Mouse (Mus musculus): ENCODE measurements around the gene Hectd2. TPM values are rescaled to one million over a fixed set of nuclear protein-coding genes. Genes with fewer than 3 reads are reported as not detected.

Hectd2 gene
- polyA plus RNA-seq, 1 experiment = 0.09 TPM

DNA sequence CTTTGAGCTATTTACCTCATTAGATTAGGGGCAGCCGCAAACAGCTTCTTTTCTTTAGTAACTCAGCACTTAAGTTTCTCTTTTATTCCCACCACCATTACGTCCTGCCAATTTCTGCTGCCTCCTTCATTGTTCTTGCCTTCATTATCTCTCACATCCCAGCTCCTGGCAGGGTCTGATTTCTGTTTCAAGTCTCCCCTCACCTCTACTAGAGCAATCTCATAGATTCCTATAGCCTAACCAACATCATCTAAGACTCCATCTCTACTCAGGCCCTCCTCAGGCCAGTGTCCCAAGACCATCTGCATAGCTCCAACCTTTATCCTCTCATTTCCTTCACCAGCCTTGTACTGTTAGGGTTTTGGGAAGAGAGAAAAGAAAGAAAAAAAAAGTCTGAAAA lies 19.3 kb upstream of the Hectd2 start:
- Histone ChIP-seq H3K4me3 (ENCODE audit: insufficient read depth, poor library complexity, severe bottlenecking) (no peak overlapping the region), H3K36me3 (ENCODE audit: control insufficient read depth, insufficient read depth) (no peaks in the 10 kb centered on the region), H3K79me3 (ENCODE audit: low read depth) (no peaks in the 10 kb centered on the region), H3K79me2 (ENCODE audit: control insufficient read depth, insufficient read depth) (no peaks in the 10 kb centered on the region), H3K27me3 (ENCODE audit: control insufficient read depth, insufficient read depth, insufficient read length) (no peaks in the 10 kb centered on the region), H3ac (ENCODE audit: control insufficient read depth, insufficient read length, low read depth) (no peak overlapping the region)
- TF ChIP-seq USF1 (IDR thresholded peaks at IDR 0.05; ENCODE audit: low read depth) (no peak), MYOD1 (IDR thresholded peaks at IDR 0.05; ENCODE audit: control insufficient read depth, insufficient read length, low read depth) (no peak), FOSL1 (IDR thresholded peaks at IDR 0.05; ENCODE audit: insufficient read depth, low read length, poor library complexity, severe bottlenecking) (no peak), CTCF (IDR thresholded peaks at IDR 0.05; ENCODE audit: control insufficient read depth, insufficient read depth, insufficient read length) (no peak), MAX (IDR thresholded peaks at IDR 0.05) (no peak), MYOG (IDR thresholded peaks at IDR 0.05; ENCODE audit: control insufficient read depth, extremely low read depth, insufficient read length) (no peak), CEBPB (IDR thresholded peaks at IDR 0.05; ENCODE audit: low read depth) (no peak)

DNA sequence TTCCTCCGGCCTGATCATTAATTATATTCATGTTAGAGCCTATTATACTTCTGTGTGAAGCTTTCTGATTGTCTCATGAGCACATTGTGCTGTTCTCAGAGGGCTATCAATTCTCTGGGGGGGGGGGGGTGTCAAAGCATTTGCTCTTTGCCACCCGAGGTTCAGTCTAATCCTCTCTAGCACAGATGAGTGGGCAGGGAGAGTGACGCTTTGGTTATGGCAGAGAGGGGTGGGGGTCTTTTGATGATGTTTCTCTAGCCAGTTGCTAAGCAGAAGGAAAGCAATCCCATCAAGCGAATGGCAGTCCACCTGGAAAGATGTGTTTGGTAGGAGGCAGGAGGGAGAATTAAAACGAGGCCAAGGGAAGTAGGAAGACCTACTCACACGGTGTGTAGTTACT lies 18.6 kb upstream of the Hectd2 start:
- Histone ChIP-seq H3ac (ENCODE audit: control insufficient read depth, insufficient read length, low read depth) (no peak overlapping the region), H3K79me2 (ENCODE audit: control insufficient read depth, insufficient read depth) (no peaks in the 10 kb centered on the region), H3K79me3 (ENCODE audit: low read depth) (no peaks in the 10 kb centered on the region), H3K27me3 (ENCODE audit: control insufficient read depth, insufficient read depth, insufficient read length) (no peaks in the 10 kb centered on the region), H3K36me3 (ENCODE audit: control insufficient read depth, insufficient read depth) (no peaks in the 10 kb centered on the region), H3K4me3 (ENCODE audit: insufficient read depth, poor library complexity, severe bottlenecking) (no peak overlapping the region)
- TF ChIP-seq USF1 (IDR thresholded peaks at IDR 0.05; ENCODE audit: low read depth) (no peak), CEBPB (IDR thresholded peaks at IDR 0.05; ENCODE audit: low read depth) (no peak), MYOD1 (IDR thresholded peaks at IDR 0.05; ENCODE audit: control insufficient read depth, insufficient read length, low read depth) (no peak), CTCF (IDR thresholded peaks at IDR 0.05; ENCODE audit: control insufficient read depth, insufficient read depth, insufficient read length) (no peak), FOSL1 (IDR thresholded peaks at IDR 0.05; ENCODE audit: insufficient read depth, low read length, poor library complexity, severe bottlenecking) (no peak), MYOG (IDR thresholded peaks at IDR 0.05; ENCODE audit: control insufficient read depth, extremely low read depth, insufficient read length) (no peak), MAX (IDR thresholded peaks at IDR 0.05) (no peak)

DNA sequence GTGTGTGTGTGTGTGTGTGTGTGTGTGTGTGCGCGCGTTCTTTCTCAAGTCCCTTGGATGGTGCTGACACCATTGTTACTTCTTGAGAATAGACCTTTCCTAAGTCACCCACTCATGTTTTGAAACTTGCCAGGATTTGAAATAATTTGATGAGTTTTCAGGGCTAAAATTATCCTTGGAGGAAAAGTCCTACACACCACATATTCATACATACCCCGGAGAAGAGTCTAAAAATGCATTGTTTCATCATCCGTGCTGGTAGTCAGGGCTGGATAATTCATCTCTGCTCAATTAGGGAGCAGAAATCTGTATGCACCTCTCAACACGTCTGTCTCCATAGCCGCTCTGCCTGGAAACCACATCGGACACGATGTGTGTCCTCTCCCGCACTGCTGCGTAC lies 17.5 kb upstream of the Hectd2 start:
- H3K79me2 ChIP-seq (ENCODE audit: control insufficient read depth, insufficient read depth) = no peaks in the 10 kb centered on the region
- no peak overlapping the region for H3ac ChIP-seq (ENCODE audit: control insufficient read depth, insufficient read length, low read depth)
- TF ChIP-seq FOSL1 (IDR thresholded peaks at IDR 0.05; ENCODE audit: insufficient read depth, low read length, poor library complexity, severe bottlenecking) (no peak), CTCF (IDR thresholded peaks at IDR 0.05; ENCODE audit: control insufficient read depth, insufficient read depth, insufficient read length) (no peak), MAX (IDR thresholded peaks at IDR 0.05) (no peak), USF1 (IDR thresholded peaks at IDR 0.05; ENCODE audit: low read depth) (no peak), MYOD1 (IDR thresholded peaks at IDR 0.05; ENCODE audit: control insufficient read depth, insufficient read length, low read depth) (no peak), CEBPB (IDR thresholded peaks at IDR 0.05; ENCODE audit: low read depth) (no peak), MYOG (IDR thresholded peaks at IDR 0.05; ENCODE audit: control insufficient read depth, extremely low read depth, insufficient read length) (no peak)
- no peaks in the 10 kb centered on the region for H3K27me3 ChIP-seq (ENCODE audit: control insufficient read depth, insufficient read depth, insufficient read length)
- H3K36me3 ChIP-seq (ENCODE audit: control insufficient read depth, insufficient read depth) = no peaks in the 10 kb centered on the region
- no peak overlapping the region for H3K4me3 ChIP-seq (ENCODE audit: insufficient read depth, poor library complexity, severe bottlenecking)
- H3K79me3 ChIP-seq (ENCODE audit: low read depth) = no peaks in the 10 kb centered on the region

DNA sequence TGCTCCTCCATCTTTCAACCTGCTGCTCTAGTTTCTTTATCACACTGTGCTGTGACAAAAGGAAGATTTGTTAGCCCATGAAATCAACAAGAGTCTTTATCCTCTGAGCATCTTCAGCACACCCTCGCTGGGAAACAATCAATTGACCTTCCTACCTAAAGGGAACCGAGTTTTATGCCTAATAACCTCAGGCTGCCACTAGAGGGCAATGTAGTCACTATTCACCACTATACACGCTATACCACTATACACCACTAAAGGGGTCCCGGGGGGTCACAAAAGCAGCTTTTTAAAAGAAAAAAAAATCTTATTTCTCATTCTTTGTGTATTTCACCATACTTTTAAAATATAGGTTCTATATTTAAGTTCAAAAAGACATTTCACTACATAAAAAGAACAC lies 15.9 kb upstream of the Hectd2 start:
- Histone ChIP-seq H3K79me3 (ENCODE audit: low read depth) (no peaks in the 10 kb centered on the region), H3ac (ENCODE audit: control insufficient read depth, insufficient read length, low read depth) (no peak overlapping the region), H3K27me3 (ENCODE audit: control insufficient read depth, insufficient read depth, insufficient read length) (no peaks in the 10 kb centered on the region), H3K36me3 (ENCODE audit: control insufficient read depth, insufficient read depth) (no peaks in the 10 kb centered on the region), H3K4me3 (ENCODE audit: insufficient read depth, poor library complexity, severe bottlenecking) (no peak overlapping the region), H3K79me2 (ENCODE audit: control insufficient read depth, insufficient read depth) (no peaks in the 10 kb centered on the region)
- TF ChIP-seq CTCF (IDR thresholded peaks at IDR 0.05; ENCODE audit: control insufficient read depth, insufficient read depth, insufficient read length) = peak; percentile 25
- TF ChIP-seq USF1 (IDR thresholded peaks at IDR 0.05; ENCODE audit: low read depth) = no peak

DNA sequence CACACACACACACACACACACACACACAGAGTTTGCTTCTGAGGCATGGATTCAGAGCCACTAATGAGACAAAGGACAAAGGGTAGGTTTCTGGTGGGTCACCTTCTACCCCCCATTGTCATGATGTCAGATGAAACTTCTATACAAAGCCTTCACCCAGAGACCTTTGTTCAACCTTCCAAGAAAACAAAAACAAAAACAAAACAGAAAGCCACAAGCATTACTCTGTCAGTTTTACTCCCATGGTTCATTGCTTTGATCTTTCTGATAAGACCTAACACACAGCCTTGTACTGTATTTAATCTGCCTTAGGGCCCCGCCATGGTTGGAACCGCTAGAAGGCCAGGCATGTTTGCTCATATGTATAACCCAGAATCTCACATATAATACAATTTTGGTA lies 15.1 kb upstream of the Hectd2 start:
- H3K79me2 ChIP-seq (ENCODE audit: control insufficient read depth, insufficient read depth) = no peaks in the 10 kb centered on the region
- H3K4me3 ChIP-seq (ENCODE audit: insufficient read depth, poor library complexity, severe bottlenecking) = no peak overlapping the region
- no peak for TF ChIP-seq MAX (IDR thresholded peaks at IDR 0.05)
- TF ChIP-seq CTCF (IDR thresholded peaks at IDR 0.05; ENCODE audit: control insufficient read depth, insufficient read depth, insufficient read length) = no peak
- no peak for TF ChIP-seq FOSL1 (IDR thresholded peaks at IDR 0.05; ENCODE audit: insufficient read depth, low read length, poor library complexity, severe bottlenecking)
- TF ChIP-seq CEBPB (IDR thresholded peaks at IDR 0.05; ENCODE audit: low read depth) = no peak
- no peak for TF ChIP-seq USF1 (IDR thresholded peaks at IDR 0.05; ENCODE audit: low read depth)
- no peak for TF ChIP-seq MYOD1 (IDR thresholded peaks at IDR 0.05; ENCODE audit: control insufficient read depth, insufficient read length, low read depth)
- no peak for TF ChIP-seq MYOG (IDR thresholded peaks at IDR 0.05; ENCODE audit: control insufficient read depth, extremely low read depth, insufficient read length)
- H3K79me3 ChIP-seq (ENCODE audit: low read depth) = no peaks in the 10 kb centered on the region
- no peak overlapping the region for H3ac ChIP-seq (ENCODE audit: control insufficient read depth, insufficient read length, low read depth)
- no peaks in the 10 kb centered on the region for H3K36me3 ChIP-seq (ENCODE audit: control insufficient read depth, insufficient read depth)
- no peaks in the 10 kb centered on the region for H3K27me3 ChIP-seq (ENCODE audit: control insufficient read depth, insufficient read depth, insufficient read length)

DNA sequence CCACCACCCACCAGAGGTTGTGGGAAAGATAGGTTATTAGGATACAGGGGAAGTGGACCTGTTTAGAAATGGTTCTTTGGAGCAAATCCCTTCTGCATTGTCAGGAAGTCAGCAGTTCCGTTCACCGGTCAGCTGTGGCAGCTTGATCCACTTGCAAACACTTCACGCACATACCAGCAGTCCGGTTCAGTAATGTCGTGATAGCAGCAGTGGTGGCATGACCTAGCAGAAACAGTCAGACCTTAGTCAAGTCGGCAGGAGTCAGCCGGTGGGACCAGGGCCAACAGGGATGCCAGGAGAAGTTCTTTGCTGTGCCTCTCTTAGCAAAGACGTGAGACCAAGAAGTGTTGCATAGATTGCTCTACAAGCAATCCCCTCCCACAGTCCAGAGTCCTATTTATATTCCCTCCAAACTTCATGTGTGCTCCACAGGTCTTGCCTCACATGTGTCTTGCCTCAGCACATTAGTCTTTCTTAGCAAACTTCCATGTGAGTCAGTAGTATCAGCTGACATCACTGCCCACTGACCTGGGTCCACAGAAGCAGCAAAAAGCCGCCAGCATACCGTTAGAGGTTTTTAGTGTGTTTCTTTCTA lies 14.3 kb upstream of the Hectd2 start:
- TF ChIP-seq CTCF (IDR thresholded peaks at IDR 0.05; ENCODE audit: control insufficient read depth, insufficient read depth, insufficient read length) (no peak), FOSL1 (IDR thresholded peaks at IDR 0.05; ENCODE audit: insufficient read depth, low read length, poor library complexity, severe bottlenecking) (no peak), MYOG (IDR thresholded peaks at IDR 0.05; ENCODE audit: control insufficient read depth, extremely low read depth, insufficient read length) (no peak), MAX (IDR thresholded peaks at IDR 0.05) (no peak), CEBPB (IDR thresholded peaks at IDR 0.05; ENCODE audit: low read depth) (no peak), MYOD1 (IDR thresholded peaks at IDR 0.05; ENCODE audit: control insufficient read depth, insufficient read length, low read depth) (no peak), USF1 (IDR thresholded peaks at IDR 0.05; ENCODE audit: low read depth) (no peak)
- Histone ChIP-seq H3K27me3 (ENCODE audit: control insufficient read depth, insufficient read depth, insufficient read length) (no peaks in the 10 kb centered on the region), H3K79me3 (ENCODE audit: low read depth) (no peaks in the 10 kb centered on the region), H3ac (ENCODE audit: control insufficient read depth, insufficient read length, low read depth) (no peak overlapping the region), H3K4me3 (ENCODE audit: insufficient read depth, poor library complexity, severe bottlenecking) (no peak overlapping the region), H3K79me2 (ENCODE audit: control insufficient read depth, insufficient read depth) (no peaks in the 10 kb centered on the region), H3K36me3 (ENCODE audit: control insufficient read depth, insufficient read depth) (no peaks in the 10 kb centered on the region)

Measured in C2C12 (cell line).